Mouse (Mus musculus) layer of hippocampus, adult 9-10 months (tissue): ENCODE results near the gene Pnldc1.
"Not testable (repeated sequence)": the region's sequence is repeated elsewhere in the genome, so short reads cannot be mapped to it uniquely, and the experiment has no call there.

Source experiments
- DNase-seq: peaks from one replicate; pipeline ENCODE4 v3.0.0; 2022; ENCODE audit warnings: low spot score

Pnldc1 gene

GRCm38 (mm10) chr17:12909361-12910280 lies at the start of gene Pnldc1:
TSS of gene Pnldc1 (minus strand) at chr17:12910230.
- DNase-seq: no peak

GRCm38 (mm10) chr17:12959377-12959776 lies 49.3 kb upstream of the Pnldc1 start:
- not testable (repeated sequence) for DNase-seq

DNA sequence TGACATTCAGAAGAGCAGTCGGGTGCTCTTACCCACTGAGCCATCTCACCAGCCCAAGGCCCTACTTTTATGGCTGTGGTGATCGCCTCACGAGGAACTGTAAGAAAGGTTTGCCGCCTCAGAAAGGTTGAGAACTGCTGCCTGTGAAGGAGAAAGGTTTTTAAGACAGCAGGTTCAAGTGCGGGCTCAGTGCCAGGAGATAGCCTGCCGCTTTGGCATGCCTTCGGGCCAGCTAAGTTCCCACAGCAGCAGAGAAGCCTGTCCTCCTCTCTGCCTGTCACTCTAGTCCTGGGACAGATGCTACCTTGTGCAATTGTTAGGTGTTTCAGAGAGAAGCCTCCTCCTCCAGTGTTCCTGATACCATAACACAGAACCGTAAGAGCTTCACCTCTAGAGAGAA lies 46.6 kb upstream of the Pnldc1 start:
- no peak for DNase-seq

DNA sequence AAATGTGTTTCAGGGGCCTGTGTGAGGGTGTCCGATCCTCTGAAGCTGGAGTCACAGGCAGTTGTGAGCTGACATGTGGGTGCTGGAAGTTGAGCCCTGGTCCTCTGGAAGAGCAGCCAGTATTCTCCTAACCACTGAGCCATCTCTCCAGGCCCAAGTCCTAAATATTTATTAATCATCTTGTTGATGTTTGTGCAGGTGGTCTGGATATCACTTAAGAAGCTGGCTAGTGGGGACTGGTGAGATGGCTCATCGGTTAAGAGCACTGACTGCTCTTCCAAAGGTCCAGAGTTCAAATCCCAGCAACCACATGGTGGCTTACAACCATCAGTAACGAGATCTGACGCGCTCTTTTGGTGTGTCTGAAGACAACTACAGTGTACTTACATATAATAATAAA lies 39.6 kb upstream of the Pnldc1 start:
- DNase-seq: no peak

DNA sequence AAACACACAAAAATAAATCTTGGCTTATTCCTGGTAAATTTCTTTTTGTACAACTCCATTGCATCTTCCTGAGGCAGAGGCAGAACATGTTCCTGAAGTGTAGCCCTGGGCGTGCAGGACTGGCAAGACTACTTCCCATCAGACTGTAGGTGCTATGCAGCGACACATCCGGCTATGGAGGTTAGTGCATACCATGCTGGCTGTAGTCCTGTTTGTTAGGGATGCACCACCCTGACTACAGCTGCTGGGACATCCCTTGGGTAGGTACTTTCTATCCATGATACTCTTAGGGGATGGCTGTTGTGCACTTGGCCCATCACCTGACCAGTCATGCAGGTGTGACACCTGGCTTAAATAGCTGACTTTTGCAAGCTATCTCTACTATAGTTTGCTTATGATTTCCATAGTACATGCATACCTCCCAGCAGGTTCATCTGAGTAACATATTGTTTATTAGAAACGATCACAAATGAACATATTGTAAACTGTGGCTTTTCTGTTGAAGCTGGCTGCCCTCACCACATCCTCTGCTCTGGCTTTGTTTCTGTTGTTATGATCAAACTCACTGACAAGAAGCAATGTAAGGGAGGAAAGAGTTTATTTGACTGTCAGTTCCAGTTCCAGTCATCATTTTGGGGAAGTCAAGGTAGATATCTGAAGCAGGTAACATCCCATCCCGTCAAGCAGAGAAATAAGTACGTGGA lies 32.6 kb upstream of the Pnldc1 start:
- DNase-seq: no peak

- DNase-seq: no peak
These were observed 31.7 kb upstream of the Pnldc1 start for GRCm38 (mm10) chr17:12941543-12942260.

- no peak for DNase-seq
These were observed 30.2 kb upstream of the Pnldc1 start, which contains the start of gene Acat3 for GRCm38 (mm10) chr17:12940151-12940805. TSS of gene Acat3 (minus strand) at chr17:12940600.

- DNase-seq: not testable (repeated sequence)
These were observed 29.5 kb upstream of the Pnldc1 start for GRCm38 (mm10) chr17:12939377-12940148.

DNA sequence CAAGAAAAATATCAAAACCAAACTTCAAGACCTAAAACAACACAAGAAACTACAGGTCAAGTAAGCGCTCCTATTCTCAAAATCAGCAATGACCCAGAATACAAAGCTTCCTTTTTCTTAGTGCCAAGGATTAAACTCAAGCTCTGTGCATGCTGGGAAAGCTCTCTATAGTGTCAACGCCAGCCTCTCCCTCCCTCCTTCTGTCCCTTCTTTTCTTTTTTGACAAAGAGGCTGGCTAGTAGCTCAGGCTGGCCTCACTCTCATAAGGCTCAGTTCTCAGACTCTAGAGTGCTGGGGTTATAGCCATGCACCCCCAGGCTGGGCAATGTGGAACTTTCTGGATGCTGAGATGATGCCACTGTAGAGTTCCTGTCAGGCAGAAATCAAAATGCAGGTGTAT lies 28.0 kb upstream of the Pnldc1 start:
- no peak for DNase-seq

DNA sequence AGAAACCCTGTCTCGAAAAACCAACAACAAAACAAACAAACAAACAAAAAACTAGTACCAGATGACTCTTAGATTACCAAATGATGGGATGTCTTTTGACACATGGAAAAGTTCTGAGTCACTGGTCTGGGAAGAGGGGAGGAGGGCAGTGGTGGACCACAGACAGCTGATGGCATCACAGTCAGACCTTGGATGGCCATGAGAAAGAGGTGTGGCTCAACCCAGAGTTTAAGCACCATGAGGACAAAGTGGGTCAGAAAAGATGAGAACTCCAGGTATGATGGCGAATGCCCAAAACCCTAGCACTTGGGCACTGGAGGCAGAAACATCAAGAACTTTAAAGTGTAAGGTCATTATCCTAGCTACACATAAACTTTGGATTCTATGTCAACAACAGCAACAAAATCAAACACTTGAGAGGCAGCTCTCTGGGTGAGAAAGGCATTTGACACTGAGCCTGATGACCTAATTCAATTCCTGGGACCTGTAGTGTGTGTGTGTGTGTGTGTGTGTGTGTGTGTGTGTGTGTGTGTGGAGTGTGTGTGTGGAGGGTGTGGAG lies 27.5 kb upstream of the Pnldc1 start:
- DNase-seq: no peak

DNA sequence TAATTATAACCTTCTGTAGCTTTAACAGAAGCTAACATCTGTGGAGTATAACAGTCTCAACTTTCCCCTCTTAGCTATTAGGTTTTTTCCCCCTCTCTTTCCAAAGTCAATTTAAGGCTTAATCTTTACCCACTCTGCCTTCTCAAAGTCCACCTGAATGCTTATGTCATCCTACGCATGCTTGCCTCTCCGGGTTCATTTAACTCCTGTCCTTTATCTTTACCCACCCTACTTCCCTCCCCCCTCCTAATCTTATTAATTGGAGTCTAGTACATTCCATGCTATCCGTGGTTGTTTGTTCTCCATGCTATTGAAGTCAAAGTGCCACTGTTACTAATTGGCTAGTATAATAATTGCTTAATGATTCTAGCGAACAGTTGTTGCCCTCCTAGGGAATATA lies 25.7 kb upstream of the Pnldc1 start:
- DNase-seq: no peak

DNA sequence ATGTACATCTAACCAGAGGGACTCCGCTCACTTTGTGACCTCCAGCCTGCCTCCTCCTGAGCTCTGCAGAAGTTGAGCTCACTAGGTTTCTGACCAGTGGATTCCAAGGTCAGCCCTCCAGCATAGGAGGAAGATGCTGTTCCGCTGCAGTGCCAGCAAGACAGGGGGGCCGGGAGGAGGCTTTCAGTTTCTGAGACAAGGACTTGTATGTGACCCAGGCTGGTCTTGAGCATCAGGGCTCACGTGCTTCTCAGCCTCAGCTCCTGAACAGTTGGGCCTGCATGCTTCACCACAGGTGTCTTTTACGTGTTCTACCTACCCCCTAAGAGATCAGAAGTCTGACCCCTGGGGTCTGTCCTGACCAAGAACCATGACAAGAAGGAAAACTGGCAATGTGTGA lies 21.5 kb upstream of the Pnldc1 start:
- DNase-seq: not testable (repeated sequence)

DNA sequence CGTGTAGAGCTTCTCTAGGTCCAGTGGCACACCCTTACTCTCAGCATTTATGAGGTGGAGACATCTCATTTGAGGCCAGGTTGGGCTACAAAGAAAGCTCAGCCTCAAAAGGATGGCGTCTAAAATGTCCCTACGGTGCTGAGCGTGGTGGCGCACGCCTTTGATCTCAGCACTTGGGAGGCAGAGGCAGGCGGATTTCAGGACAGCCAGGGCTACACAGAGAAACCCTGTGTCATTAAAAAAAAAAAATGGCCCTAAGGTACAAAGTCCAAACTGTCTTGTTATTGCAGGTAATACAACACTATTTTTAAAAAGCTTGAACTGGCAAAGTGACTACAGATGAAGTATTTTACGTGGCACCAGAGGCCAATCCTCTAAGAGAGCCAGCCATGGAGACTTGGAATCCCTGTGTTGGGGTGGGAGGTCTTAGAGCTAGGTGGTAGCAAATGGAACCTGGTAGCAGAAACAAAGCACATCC lies 15.7 kb upstream of the Pnldc1 start:
- no peak for DNase-seq

GRCm38 (mm10) chr17:12925001-12925400 lies 15.0 kb upstream of the Pnldc1 start:
- DNase-seq: no peak

DNA sequence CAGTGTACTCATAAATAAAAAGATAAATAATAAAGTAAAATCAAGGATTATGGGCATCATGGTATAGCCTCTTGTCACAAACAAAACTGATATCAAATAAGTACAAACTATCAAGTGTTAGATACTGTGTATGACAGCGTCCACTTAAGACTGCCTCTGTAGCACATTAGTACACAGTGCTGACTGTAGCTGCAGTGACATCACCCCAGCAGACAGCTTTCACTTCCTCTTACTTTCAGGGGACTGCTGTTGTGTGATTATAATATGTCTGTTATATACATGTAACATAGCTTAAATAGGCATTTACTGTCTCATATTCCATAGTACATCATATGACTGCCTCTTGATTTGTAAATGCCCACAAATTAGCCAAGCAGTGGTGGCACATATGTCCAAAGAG lies 11.0 kb upstream of the Pnldc1 start:
- DNase-seq: no peak

DNA sequence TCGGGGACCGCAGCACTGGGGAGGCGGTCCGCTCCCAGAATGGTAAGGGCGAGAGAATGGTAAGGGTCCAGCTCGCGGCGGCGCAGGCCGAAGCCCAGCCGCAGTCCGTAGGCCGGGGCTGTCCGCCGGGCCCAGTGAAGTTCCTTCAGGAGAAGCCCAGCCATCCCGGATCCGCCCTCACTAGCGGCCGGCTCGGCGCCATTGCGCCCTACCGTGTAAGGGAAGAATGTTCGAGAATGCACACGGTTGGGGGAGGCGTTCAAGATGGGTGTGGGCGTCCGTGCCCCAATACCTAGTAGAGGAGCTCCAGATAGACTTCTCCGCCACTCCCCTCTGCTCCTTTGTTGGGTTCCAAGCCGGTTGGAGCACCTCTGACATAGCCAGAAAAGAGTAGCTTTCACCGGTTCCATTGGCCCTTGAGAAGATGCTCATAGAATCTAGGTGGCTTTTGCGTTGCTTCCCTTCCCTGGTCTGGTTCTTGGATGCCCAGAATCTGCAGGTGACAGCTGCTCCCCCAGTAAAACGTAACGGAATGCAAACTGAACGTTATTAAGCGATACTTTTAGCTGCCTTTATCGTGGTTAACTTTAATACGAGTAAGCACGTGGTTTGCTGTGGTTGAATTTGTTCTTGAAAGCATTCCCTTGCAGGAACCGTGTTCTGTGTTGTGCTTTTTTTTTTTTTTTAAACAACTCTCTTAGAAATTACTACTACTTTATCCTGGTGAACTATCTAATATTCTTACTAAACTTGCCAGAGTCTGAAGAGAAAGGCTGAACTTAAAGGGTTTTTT lies 6.8 kb upstream of the Pnldc1 start:
- no peak for DNase-seq

DNA sequence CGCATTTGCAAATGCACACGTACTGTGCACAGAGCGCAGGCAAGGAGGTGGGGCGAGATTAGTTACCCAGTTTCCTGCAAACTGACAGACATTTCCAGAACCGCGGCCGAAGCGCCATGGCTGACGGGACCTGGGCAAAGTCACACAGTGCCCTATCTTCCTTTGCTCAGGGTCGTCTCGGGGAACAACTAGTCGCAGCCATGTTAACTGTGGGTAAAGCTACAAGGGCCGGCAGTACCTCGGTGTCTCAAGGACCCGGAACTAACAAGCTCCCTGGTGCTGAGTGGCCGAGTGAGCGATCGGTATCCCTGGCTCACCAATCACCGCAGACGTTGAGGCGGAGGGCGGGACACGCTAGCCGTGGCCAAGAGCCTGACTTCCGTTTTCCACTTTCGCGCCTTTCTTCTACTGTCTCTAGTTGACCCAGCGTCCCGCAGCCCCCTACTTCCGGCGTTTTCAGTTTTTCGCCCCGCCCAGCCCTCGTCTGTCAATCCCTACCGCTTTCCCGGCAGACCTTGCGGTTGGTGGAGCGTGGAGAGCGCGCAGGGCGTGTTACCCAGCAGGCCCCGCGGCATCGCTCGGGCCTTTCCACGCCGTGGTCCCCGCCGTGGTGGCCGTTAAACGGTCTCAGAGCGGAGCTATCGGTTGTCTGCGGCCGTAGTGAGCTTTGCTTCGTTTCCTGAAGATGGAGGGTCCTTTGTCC lies 6.0 kb upstream of the Pnldc1 start, which contains the start of gene Mrpl18:
Mrpl18 (minus strand) TSS at position 465 of the 703 bp plus-strand sequence.
- peak; percentile 98 for DNase-seq

GRCm38 (mm10) chr17:12915488-12915880 lies 5.5 kb upstream of the Pnldc1 start, which contains the start of gene Tcp1:
TSS of gene Tcp1 (plus strand) at chr17:12915701.
- no peak for DNase-seq

GRCm38 (mm10) chr17:12910391-12910790 lies 361 bp upstream of the Pnldc1 start:
- no peak for DNase-seq
